Mouse (Mus musculus) CD4-positive, CD25-positive, alpha-beta regulatory T cell, adult 4 months (primary cell): ENCODE results near the gene Trmo. TPM values are rescaled to one million over a fixed set of nuclear protein-coding genes. Genes with fewer than 3 reads are reported as not detected.

ENCODE experiments used
- ATAC-seq: one replicate; pipeline ENCODE4 v1.8.0; 2017
- polyA plus RNA-seq, 2 experiments: library from polyadenylated mRNA; unstranded; fragments of 100-300 nt; shearing (Covaris generic); gene quantifications; one replicate each; pipeline ENCODE4 v1.2.1; 2017

Trmo gene
- 10 to 100 TPM; 20.9 TPM for polyA plus RNA-seq

DNA sequence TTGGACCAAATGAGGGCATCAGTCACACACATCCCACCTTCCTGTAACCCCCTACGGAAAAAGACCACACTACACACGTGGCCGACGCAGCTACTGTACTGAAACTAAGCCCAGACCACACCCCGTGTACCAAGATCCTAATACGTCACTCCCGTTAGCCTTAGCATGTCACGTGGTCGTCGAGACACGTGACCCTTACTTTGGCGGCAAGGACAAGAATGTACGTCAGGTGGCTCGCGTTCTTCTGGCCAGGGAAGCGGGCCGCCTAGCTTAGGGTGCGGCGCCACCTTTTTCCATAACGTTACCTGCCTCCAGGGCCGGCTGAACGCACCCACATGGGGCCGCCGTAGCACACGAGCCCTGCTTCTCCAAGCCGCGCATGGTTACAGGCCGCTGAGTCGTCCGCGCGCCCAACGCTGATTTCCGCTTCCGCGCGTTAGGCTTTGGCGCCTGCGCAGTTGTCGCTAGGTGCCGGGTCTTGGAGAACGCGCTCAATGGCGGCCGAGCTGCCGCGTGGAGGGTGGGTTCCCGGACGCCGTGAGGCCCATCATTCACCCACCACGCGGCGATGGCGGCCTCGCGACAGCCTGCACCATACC is at the start of gene Trmo:
TSS of gene Trmo (minus strand) at position 425 of the 599 bp plus-strand sequence.
- peak; percentile 89 for ATAC-seq

DNA sequence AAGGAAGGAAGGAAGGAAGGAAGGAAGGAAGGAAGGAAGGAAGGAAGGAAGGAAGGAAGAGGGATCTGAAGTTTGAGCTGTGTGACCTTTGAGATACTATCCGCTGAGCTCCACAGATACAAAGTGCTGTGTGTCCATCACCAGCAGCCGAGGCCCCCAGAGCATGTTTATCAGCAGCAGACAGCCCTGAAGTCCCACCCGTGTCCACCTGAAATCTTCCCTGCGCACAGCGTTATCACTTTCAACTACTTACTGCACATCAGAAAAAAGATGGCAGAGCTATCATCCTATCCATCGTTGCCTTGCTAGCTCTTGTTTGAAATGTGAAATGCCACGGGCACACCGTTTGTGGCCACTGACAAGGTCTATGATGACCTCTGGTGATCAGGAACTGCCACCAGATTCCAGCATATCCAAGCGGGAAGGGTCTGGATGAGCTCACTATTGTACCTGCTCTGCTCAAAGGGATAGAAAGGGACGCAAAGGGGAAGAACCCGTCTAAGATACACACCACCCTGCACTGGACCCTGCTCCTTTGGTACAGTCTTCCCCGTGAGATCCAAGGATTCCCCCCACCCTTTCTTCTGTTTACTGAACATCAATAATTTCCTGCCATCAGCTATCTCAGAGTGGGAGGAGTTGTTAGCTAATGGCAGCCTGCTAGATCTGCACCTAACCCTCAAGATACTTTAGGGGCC is 43.3 kb upstream of the Trmo start:
- no peak for ATAC-seq

GRCm38 (mm10) chr4:46428903-46429499 is 39.8 kb upstream of the Trmo start:
- no peak for ATAC-seq

DNA sequence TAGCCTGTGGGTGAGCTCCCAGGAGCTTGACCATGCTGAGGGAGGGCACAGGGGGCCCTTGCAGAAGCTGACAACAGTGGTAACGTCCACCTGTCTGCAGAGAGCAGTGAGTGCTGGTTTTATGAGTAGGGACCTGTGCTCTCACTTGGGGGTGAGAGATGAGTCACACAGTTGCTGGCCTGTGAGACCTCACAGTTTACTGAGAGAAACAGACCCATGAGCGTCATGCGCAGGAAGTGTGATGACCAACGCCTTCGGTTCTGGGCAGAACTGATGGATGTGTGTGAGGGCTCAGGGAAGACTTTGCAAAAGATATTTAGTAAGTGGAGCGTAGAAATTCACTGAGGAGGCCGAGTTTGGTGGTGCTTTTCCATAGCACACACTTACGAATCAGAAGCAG is 33.4 kb upstream of the Trmo start:
- no peak for ATAC-seq

- no peak for ATAC-seq
Measured at GRCm38 (mm10) chr4:46418851-46419250, 29.6 kb upstream of the Trmo start.

GRCm38 (mm10) chr4:46417491-46417890 is 28.3 kb upstream of the Trmo start:
- ATAC-seq, result no peak

- ATAC-seq, result no peak
Measured at GRCm38 (mm10) chr4:46413406-46413805, 24.2 kb upstream of the Trmo start, which contains the start of gene Hemgn. Hemgn (minus strand) TSS chr4:46413506.

GRCm38 (mm10) chr4:46412113-46412512 is 22.9 kb upstream of the Trmo start:
- no peak for ATAC-seq

GRCm38 (mm10) chr4:46411489-46411888 is 22.3 kb upstream of the Trmo start:
- ATAC-seq, result peak; percentile 77

DNA sequence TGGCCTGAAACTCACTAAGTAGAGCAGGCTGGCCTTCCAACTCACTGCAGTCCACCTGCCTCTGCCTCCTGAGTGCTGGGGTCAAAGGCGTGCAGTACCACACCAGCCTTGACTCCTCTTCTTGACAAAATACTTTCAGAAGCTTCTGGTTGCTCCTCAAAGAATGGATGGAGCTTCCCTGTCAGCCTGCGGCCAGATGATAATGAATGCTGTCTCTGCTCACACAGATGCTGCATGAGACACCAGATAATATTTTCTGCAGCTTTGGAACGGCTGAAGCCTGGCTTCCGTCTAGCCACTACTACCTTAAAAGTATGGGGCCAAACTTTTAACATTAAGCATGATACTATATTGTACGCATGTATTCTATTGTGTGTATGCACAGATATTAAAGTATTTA is 21.4 kb upstream of the Trmo start:
- no peak for ATAC-seq

- no peak for ATAC-seq
Measured at GRCm38 (mm10) chr4:46406966-46407703, 17.9 kb upstream of the Trmo start.

DNA sequence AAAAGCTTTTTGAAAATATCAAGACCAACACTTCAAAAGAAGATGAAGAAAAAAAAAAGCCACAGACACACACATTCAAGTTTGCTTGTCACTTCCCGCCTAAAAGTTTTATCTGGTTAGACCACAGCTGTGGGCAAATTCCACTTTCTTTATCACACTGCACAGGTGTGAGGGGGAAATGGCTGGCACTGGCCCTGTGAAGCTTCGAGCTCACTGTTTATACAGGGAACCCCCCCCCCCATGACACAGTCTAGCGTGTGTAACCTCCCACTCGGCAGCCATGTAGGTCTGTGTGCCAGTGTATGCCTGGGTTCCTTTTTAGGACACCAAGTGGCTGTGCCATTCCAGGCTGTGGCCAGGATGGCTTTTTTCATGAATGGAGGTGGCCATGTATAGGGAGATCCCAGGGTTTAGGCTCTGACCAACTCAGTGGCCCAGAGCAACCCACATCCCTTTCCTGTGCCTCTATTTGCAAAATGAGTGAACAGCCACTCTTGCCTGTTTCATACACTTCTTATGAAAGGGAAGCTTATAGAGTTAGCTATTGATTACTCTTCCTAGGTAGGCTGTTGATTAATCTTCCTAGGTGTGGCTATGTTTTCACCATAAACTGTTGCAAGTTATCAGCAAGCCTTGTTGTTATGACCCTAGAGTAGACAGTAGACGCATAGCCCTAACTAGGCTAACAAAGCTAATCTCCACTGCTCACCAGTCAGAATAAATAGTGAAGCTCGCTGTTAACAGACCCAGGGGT is 15.0 kb upstream of the Trmo start:
- ATAC-seq, result peak; percentile 78

- no peak for ATAC-seq
Measured at GRCm38 (mm10) chr4:46398839-46399238, 9.6 kb upstream of the Trmo start.

GRCm38 (mm10) chr4:46395736-46396135 is 6.5 kb upstream of the Trmo start:
- ATAC-seq, result no peak

- ATAC-seq, result no peak
Measured at GRCm38 (mm10) chr4:46394388-46394787, 5.2 kb upstream of the Trmo start.

DNA sequence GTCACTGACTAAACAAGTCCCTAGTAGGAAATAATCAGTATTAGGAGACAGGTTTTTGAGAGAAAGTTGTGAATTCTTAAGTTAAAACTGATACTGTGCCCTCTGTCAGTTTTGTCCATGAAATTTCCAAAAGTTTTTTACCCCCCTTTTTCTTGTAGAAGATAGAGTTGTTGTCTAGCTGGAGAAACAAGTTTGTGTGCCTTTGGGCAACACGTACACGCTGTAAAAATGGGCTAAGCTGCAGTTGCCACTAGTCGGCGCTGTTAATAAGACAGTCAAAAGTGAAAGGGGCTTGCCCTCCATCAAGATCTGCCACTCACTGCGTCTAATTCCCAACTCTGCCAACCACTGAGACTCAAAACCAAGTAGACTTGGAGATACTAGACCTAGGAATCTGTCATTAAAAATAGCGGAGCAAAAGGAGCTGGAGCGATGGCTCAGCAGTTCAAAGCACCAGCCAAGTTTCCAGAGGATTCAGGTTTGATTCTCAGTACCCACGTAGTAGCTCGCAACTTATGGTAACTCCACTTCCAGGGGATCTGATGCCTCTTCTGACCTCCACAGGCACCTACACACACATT is 1.2 kb upstream of the Trmo start:
- peak; percentile 62 for ATAC-seq

DNA sequence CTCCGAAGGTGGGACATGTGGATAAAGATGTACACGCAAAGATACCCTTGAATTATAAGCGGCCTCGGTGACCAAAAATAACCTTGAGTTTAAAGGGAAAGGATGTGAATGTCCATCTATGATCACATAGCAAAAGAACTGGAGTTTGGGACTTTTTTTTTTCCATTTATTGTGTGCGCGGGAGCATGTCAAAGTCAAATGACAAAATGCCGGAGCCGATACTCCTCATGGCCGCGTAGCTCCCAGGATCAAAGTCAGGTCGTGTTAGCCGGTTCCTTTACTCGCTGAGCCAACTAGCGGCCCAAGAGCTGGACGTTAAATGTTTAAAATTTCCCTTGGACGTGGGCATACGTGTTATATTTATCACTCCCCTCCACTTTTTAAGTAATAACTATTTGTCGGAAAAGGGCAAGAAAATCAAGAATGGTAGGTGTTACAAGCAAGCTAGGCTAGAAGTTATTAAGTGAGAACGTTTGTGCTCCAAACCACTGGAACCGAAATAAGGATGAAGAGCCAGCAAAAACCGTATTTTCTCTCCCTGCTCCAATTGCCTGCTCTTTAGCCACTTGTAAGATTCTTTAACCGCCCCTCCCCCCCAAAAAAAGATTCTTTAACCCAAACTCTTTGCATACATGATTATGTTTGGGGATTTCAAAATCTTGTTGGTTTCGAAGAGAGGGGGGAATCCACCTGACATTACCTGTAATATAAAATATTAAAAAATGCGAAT is 540 bp upstream of the Trmo start:
- ATAC-seq, result no peak

GRCm38 (mm10) chr4:46388556-46388955 is 681 bp downstream of the Trmo start:
- ATAC-seq, result peak; percentile 30

GRCm38 (mm10) chr4:46374869-46375368 is 14.3 kb downstream of the Trmo start:
- ATAC-seq, result peak; percentile 90

DNA sequence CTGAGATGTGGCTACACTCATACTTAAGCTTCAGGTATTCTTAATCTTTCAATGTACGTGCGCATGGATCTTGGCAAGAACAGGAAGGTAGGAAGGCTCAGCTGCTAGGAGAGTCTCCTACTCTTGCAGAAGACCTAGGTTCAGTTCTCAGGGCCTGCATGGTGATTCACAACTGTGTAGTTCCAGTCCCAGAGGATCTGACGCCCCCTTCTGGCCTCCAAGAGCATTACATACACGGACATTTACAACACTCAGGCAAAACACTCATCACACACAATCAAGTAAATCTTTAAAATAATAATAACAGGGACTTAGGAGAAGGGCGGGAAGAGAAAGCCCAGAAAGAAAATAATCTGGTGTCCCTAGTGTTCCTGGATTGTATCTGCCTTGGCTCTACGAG is 14.8 kb downstream of the Trmo start:
- ATAC-seq, result peak; percentile 54

GRCm38 (mm10) chr4:46371030-46371429 is 18.2 kb downstream of the Trmo start:
- no peak for ATAC-seq
